Mouse (Mus musculus) stomach, adult 2 months (tissue): ENCODE results near the gene Luc7l2. TPM values are rescaled to one million over a fixed set of nuclear protein-coding genes. Genes with fewer than 3 reads are reported as not detected.

Experiments
- polyA plus RNA-seq: library from polyadenylated mRNA; depleted of rRNA; stranded (reverse); fragments of >200 nt; gene quantifications from 2 replicates; pipeline ENCODE4 v1.2.3, GENCODE M21; 2012; rRNA removed

The Luc7l2 gene
- 7.0 and 7.2 TPM in 2 replicates for polyA plus RNA-seq

GRCm38 (mm10) chr6:38551062-38551988 lies at the start of gene Luc7l2:
Gene Luc7l2, plus strand, starts transcription at chr6:38551334.

GRCm38 (mm10) chr6:38533428-38534405 lies 17.4 kb upstream of the Luc7l2 start, which contains the start of gene Fmc1:
Gene Fmc1, plus strand, starts transcription at chr6:38533502.

GRCm38 (mm10) chr6:38636852-38637618 lies 85.9 kb downstream of the Luc7l2 start, which contains the start of gene Klrg2:
Gene Klrg2, minus strand, starts transcription at chr6:38637242.

Other genes starting within 250 kb of the Luc7l2 start
- 6.1 and 8.0 TPM in 2 replicates for gene Zc3hav1, start 196.7 kb upstream of the Luc7l2 start, polyA plus RNA-seq
- 0.15 and 0.17 TPM in 2 replicates for gene Ttc26, start 169.9 kb upstream of the Luc7l2 start, polyA plus RNA-seq
- 0.60 and 1.5 TPM in 2 replicates for gene Ubn2, start 117.4 kb upstream of the Luc7l2 start, polyA plus RNA-seq
- 211 and 417 TPM in 2 replicates for gene Fmc1, start 17.8 kb upstream of the Luc7l2 start, polyA plus RNA-seq
- 9.2 and 18.5 TPM in 2 replicates for gene Klrg2, start 85.9 kb downstream of the Luc7l2 start, polyA plus RNA-seq
- gene Clec2l, start 111.7 kb downstream of the Luc7l2 start, polyA plus RNA-seq: 0.80 and 1.2 TPM in 2 replicates